Mouse (Mus musculus) telencephalon, adult 2 months (tissue): ENCODE measurements around the gene Nav1.

Experiments used
- DNase-seq: peaks from one replicate; pipeline ENCODE4 v3.0.0-alpha.2; 2011; ENCODE audit warnings: low read depth, low spot score

Gene Nav1

GRCm38 (mm10) chr1:135517469-135517868, 89.6 kb downstream of the Nav1 start:
- DNase-seq, result no peak

GRCm38 (mm10) chr1:135516511-135517305, 90.4 kb downstream of the Nav1 start:
- no peak for DNase-seq

GRCm38 (mm10) chr1:135515633-135516238, 91.4 kb downstream of the Nav1 start:
- DNase-seq, result no peak

GRCm38 (mm10) chr1:135514913-135515632, 92.0 kb downstream of the Nav1 start:
- no peak for DNase-seq

- no peak for DNase-seq
Observed at GRCm38 (mm10) chr1:135514046-135514445, 93.0 kb downstream of the Nav1 start.

- no peak for DNase-seq
Observed at GRCm38 (mm10) chr1:135513464-135513863, 93.6 kb downstream of the Nav1 start.

- no peak for DNase-seq
Observed at GRCm38 (mm10) chr1:135510346-135510977, 96.6 kb downstream of the Nav1 start.

GRCm38 (mm10) chr1:135509145-135510084, 97.7 kb downstream of the Nav1 start:
- DNase-seq, result no peak

- no peak for DNase-seq
Observed at GRCm38 (mm10) chr1:135508349-135508634, 98.8 kb downstream of the Nav1 start.

GRCm38 (mm10) chr1:135507572-135508348, 99.3 kb downstream of the Nav1 start:
- DNase-seq, result no peak

- DNase-seq, result no peak
Observed at GRCm38 (mm10) chr1:135505499-135505898, 101.6 kb downstream of the Nav1 start.

GRCm38 (mm10) chr1:135503436-135503835, 103.7 kb downstream of the Nav1 start:
- DNase-seq, result no peak

- DNase-seq, result no peak
Observed at GRCm38 (mm10) chr1:135502750-135503149, 104.3 kb downstream of the Nav1 start.

GRCm38 (mm10) chr1:135502135-135502534, 105.0 kb downstream of the Nav1 start:
- no peak for DNase-seq

GRCm38 (mm10) chr1:135498455-135499358, 108.4 kb downstream of the Nav1 start:
- DNase-seq, result no peak

- DNase-seq, result no peak
Observed at GRCm38 (mm10) chr1:135495048-135495447, 112.0 kb downstream of the Nav1 start.

GRCm38 (mm10) chr1:135493862-135494261, 113.2 kb downstream of the Nav1 start:
- no peak for DNase-seq

- no peak for DNase-seq
Observed at GRCm38 (mm10) chr1:135492406-135492805, 114.7 kb downstream of the Nav1 start.

GRCm38 (mm10) chr1:135490931-135491666, 116.0 kb downstream of the Nav1 start:
- no peak for DNase-seq
